Mouse (Mus musculus) forebrain, embryonic 10.5 days (tissue): ENCODE results near the gene Tada2a. TPM values are rescaled to one million over a fixed set of nuclear protein-coding genes. Genes with fewer than 3 reads are reported as not detected.

ENCODE experiments used
- DNase-seq: peaks from one replicate; pipeline ENCODE4 v3.0.0-alpha.2; 2017; ENCODE audit warnings: low spot score; ENCODE audit errors: extremely low spot score
- H3K27ac ChIP-seq: fragments of 300-500 bp; sonication (generic); 2 replicates; pipeline ENCODE4 v1.5.1; 2016; ENCODE audit warnings: mild to moderate bottlenecking
- H3K27me3 ChIP-seq: fragments of 300-500 bp; sonication (generic); 2 replicates; pipeline ENCODE4 v1.6.1; 2016; ENCODE audit warnings: mild to moderate bottlenecking; ENCODE audit not compliant: poor library complexity, severe bottlenecking
- H3K36me3 ChIP-seq: fragments of 300-500 bp; sonication (generic); replicated peaks from 2 replicates; pipeline ENCODE4 v1.6.1; 2016; ENCODE audit warnings: mild to moderate bottlenecking, moderate library complexity
- H3K4me1 ChIP-seq: fragments of 300-500 bp; sonication (generic); 2 replicates; pipeline ENCODE4 v1.6.1; 2016
- H3K4me3 ChIP-seq: fragments of 300-500 bp; sonication (generic); 2 replicates; pipeline ENCODE4 v1.5.1; 2016; ENCODE audit warnings: mild to moderate bottlenecking, moderate library complexity
- H3K9me3 ChIP-seq: fragments of 300-500 bp; sonication (generic); 2 replicates; pipeline ENCODE4 v1.6.1; 2016; ENCODE audit warnings: mild to moderate bottlenecking, moderate library complexity
- WGBS: fragments of 180-500 bp; shearing (Covaris S2); methylation state at CpG from one replicate; pipeline ENCODE4 v1.1.7; 2016; 5-methylcytosine and 5-hydroxymethylcytosine counted together
- polyA plus RNA-seq: library from polyadenylated mRNA; unstranded; fragments of >200 nt; fragmentation: Nextera tagmentation; extraction: Ambion mirVana; gene quantifications from 2 replicates; pipeline ENCODE4 v1.2.1, GENCODE M21; 2016

Gene Tada2a
- polyA plus RNA-seq, result 43.6 and 43.7 TPM in 2 replicates

- Histone ChIP-seq H3K36me3 (peaks cover 34% of the 10 kb centered on the region), H3K27ac (peak within 1 kb of the TSS; percentile 95), H3K4me1 (peaks cover 19% of the 10 kb centered on the region), H3K9me3 (no peaks in the 10 kb centered on the region), H3K27me3 (no peaks in the 10 kb centered on the region), H3K4me3 (peak within 1 kb of the TSS; percentile 68)
- peak; percentile 83 for DNase-seq
- WGBS, result under 1% methylated on average over 82 of the region's 83 CpGs
Measured at GRCm38 (mm10) chr11:84128943-84129798, at the start of gene Tada2a, which contains the start of gene Acaca. TSS of gene Tada2a (minus strand) at chr11:84129600. TSS of gene Acaca (plus strand) at chr11:84129672.

- H3K27ac ChIP-seq, result 0 out of 2 replicates have a peak overlapping the region, but pooled peaks have one; percentile 98
- no peaks in the 10 kb centered on the region for H3K9me3 ChIP-seq
- H3K27me3 ChIP-seq, result peaks cover 25% of the 10 kb centered on the region
- no peak for DNase-seq
- H3K4me3 ChIP-seq, result peak overlapping the region; percentile 85
- 43% methylated on average over 4 of the region's 4 CpGs for WGBS
- peaks cover 35% of the 10 kb centered on the region for H3K4me1 ChIP-seq
- H3K36me3 ChIP-seq, result peaks cover 8% of the 10 kb centered on the region
Measured at GRCm38 (mm10) chr11:84178571-84178970, 49.2 kb upstream of the Tada2a start.

DNA sequence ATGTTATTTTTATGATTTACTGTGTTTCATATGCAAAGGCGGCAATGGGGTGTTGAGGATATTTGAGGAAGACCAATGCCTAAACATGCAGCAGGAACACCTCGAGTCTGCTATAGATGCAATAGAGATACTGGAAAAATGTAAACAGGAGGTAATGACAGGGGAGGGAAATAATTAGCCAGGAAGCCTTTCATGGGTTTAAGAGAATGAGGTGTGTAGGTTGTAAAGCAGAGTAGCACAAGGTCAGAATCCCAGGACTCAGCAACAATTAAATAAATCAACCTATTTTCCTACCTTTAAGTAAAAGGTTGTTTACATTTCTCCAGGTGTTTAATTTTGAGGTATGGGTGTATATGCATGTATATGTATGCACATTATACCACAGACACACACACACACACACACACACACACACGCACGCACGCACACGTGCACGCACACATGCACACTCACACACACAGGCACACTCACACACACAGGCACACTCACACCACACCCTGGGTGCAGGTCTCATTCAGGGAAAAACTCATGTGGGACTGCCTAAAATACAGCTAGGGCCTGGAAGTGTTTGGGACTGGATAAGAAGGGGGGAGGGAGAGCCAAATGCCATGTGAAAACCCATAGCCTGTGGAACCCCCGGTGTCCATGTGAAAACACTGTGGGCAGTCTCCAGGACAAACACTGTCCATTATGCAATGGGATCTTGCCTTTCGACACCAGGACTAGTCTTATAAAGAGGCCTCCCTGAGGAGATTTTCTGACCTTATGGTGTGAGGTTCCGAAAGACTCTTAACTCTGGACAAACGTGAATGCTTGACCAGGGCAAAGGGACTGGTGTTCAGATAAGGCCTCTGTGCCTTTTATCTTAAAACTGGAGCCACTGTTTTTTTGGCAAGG is 43.4 kb upstream of the Tada2a start:
- Histone ChIP-seq H3K27me3 (peaks cover 45% of the 10 kb centered on the region), H3K4me3 (no peak overlapping the region), H3K36me3 (no peaks in the 10 kb centered on the region), H3K27ac (no peak overlapping the region), H3K9me3 (no peaks in the 10 kb centered on the region), H3K4me1 (peaks cover 22% of the 10 kb centered on the region)
- 68% methylated on average over 11 of the region's 11 CpGs for WGBS
- DNase-seq, result no peak

DNA sequence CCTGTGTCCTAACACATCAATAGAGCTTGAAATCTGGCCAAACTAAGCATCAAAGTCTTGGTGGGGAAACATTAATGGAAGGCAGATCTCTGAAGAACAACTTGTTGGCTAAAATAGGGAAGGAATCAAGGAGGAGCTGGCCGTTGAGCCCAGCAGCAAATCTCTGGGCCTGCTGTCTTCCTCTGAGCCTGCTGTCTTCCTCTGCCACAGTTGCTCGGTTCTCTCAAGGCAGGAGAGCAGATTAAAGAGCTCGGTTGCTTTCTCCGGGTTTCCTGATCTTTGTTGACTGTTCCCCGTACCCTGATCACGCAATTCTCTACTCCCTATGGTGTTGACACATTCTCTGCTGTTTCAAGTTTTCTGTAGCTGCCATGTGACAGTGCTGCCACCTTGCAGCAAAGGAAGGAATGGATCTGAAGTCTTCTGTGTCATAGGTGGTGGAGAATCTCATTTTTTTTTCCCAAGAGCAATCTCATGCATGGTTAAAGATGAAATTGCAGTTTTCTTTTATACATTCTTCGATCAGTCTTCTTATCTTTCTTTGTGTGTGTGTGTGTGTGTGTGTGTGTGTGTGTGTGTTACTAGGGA is 39.4 kb upstream of the Tada2a start:
- Histone ChIP-seq H3K4me3 (no peak overlapping the region), H3K27me3 (peaks cover 41% of the 10 kb centered on the region), H3K27ac (no peak overlapping the region), H3K4me1 (peaks cover 22% of the 10 kb centered on the region), H3K9me3 (no peaks in the 10 kb centered on the region), H3K36me3 (no peaks in the 10 kb centered on the region)
- WGBS, result 30% methylated on average over 7 of the region's 7 CpGs
- DNase-seq, result no peak

GRCm38 (mm10) chr11:84167046-84167526 is 37.7 kb upstream of the Tada2a start, which contains the start of gene Gm11437:
TSS of gene Gm11437 (minus strand) at chr11:84167476.
- Histone ChIP-seq H3K4me1 (peaks cover 13% of the 10 kb centered on the region), H3K4me3 (no peak within 1 kb of the TSS), H3K27ac (no peak within 1 kb of the TSS), H3K9me3 (no peaks in the 10 kb centered on the region), H3K27me3 (peaks cover 31% of the 10 kb centered on the region), H3K36me3 (no peaks in the 10 kb centered on the region)
- 88% methylated on average over 5 of the region's 5 CpGs for WGBS
- no peak for DNase-seq

- H3K27me3 ChIP-seq, result peaks cover 28% of the 10 kb centered on the region
- H3K27ac ChIP-seq, result no peak overlapping the region
- no peak for DNase-seq
- H3K9me3 ChIP-seq, result no peaks in the 10 kb centered on the region
- H3K4me3 ChIP-seq, result no peak overlapping the region
- peaks cover 3% of the 10 kb centered on the region; the same call in 1 of the 2 replicates for H3K4me1 ChIP-seq
- no peaks in the 10 kb centered on the region for H3K36me3 ChIP-seq
- WGBS, result 75% methylated on average over 4 of the region's 4 CpGs
Measured at GRCm38 (mm10) chr11:84164561-84164960, 35.2 kb upstream of the Tada2a start.

DNA sequence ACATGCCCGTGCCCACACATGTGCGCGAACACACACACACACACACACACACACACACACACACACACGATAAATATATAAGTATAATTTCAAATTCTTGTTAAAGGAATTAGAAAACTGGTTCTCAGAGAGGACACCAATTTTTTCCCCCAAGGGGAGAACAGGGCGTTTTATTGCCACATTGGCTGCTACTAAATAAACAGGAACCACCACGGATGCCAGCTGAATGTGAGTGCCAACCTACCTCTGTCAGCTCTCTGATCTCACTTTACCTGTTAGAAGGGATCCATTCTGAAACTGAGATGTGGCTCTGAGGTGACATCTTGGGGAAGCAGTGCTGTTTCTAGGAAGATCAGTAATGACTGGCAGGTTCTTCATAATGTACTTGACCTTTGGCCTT is 34.7 kb upstream of the Tada2a start:
- no peak for DNase-seq
- Histone ChIP-seq H3K9me3 (no peaks in the 10 kb centered on the region), H3K4me1 (peaks cover 3% of the 10 kb centered on the region; the same call in 1 of the 2 replicates), H3K4me3 (no peak overlapping the region), H3K27me3 (peaks cover 24% of the 10 kb centered on the region), H3K27ac (no peak overlapping the region), H3K36me3 (no peaks in the 10 kb centered on the region)
- 87% methylated on average over 6 of the region's 6 CpGs for WGBS

GRCm38 (mm10) chr11:84156535-84157262 is 27.3 kb upstream of the Tada2a start:
- Histone ChIP-seq H3K27ac (no peak overlapping the region), H3K4me3 (no peak overlapping the region), H3K36me3 (no peaks in the 10 kb centered on the region), H3K4me1 (no peaks in the 10 kb centered on the region), H3K9me3 (no peaks in the 10 kb centered on the region), H3K27me3 (no peaks in the 10 kb centered on the region)
- 96% methylated on average over 4 of the region's 4 CpGs for WGBS
- no peak for DNase-seq

DNA sequence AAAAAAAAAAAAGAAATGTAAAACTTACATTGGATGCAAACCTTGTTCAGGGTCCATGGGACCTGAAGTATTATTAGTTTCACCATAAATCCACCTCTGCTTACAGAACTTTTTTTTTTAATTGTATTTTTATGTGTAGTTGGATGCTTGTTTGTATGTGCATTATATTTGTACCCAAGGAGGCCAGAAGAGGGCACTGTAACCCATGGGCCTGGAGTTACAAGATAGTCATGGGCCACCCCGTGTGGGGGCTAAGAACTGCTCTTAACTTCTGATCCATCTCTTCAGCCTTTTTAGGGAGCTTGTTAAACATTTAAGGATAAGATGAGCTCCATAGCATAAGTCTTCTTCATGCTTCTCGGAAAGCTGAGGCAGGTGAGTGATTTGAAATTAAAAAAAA is 21.5 kb upstream of the Tada2a start:
- Histone ChIP-seq H3K27me3 (no peaks in the 10 kb centered on the region), H3K36me3 (no peaks in the 10 kb centered on the region), H3K4me3 (no peak overlapping the region), H3K27ac (no peak overlapping the region), H3K9me3 (no peaks in the 10 kb centered on the region), H3K4me1 (peaks cover 5% of the 10 kb centered on the region; the same call in 1 of the 2 replicates)
- WGBS, result 69% methylated on average over 2 of the region's 2 CpGs
- DNase-seq, result no peak

GRCm38 (mm10) chr11:84146081-84146480 is 16.7 kb upstream of the Tada2a start:
- Histone ChIP-seq H3K4me3 (no peak overlapping the region), H3K36me3 (no peaks in the 10 kb centered on the region), H3K9me3 (no peaks in the 10 kb centered on the region), H3K27ac (no peak overlapping the region), H3K4me1 (peaks cover 5% of the 10 kb centered on the region; the same call in 1 of the 2 replicates), H3K27me3 (no peaks in the 10 kb centered on the region)
- DNase-seq, result no peak
- 71% methylated on average over 3 of the region's 3 CpGs for WGBS

DNA sequence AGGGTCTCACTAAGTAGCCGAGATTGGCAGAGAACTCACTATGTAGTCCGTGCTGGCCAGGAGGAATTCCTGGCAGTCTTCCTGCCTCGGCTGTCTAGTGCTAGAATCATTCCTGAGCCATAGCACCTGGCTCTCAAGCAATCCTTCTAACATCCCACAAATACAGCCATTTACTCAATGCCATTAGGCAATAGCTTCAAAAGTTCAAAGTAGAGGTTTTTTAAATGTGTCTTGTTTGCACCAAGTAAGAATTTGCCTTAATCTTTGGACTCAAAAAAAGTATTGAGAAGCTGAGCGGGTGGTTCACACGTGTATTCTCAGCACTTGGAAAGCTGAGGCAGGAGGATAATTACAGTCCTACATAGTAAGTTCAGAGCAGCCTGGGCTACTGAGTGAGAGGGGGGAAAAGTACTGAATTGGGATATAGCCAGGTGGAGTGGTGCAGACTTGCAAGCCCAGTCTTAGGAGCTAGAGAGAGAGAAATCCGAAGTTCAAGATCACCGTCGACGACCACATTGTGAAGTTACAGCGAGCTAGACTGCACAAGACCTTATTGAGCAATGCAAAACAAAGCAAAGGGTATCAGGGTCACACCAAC is 15.9 kb upstream of the Tada2a start:
- Histone ChIP-seq H3K27ac (no peak overlapping the region), H3K27me3 (no peaks in the 10 kb centered on the region), H3K4me1 (peaks cover 5% of the 10 kb centered on the region; the same call in 1 of the 2 replicates), H3K9me3 (no peaks in the 10 kb centered on the region), H3K4me3 (no peak overlapping the region), H3K36me3 (no peaks in the 10 kb centered on the region)
- DNase-seq, result no peak
- WGBS, result 83% methylated on average over 10 of the region's 10 CpGs
